Mouse (Mus musculus) lung, embryonic 14.5 days (tissue): Measurements from ENCODE around the gene Plagl1. TPM values are rescaled to one million over a fixed set of nuclear protein-coding genes. Genes with fewer than 3 reads are reported as not detected.

ENCODE experiments used
- ATAC-seq: fragments of 200-750 bp; cut with Nextera tagmentation; 2 replicates; pipeline ENCODE4 v1.8.0; 2017; ENCODE audit warnings: mild to moderate bottlenecking, moderate TSS enrichment, moderate library complexity; ENCODE audit not compliant: insufficient read depth
- DNase-seq: peaks from one replicate; pipeline ENCODE4 v3.0.0-alpha.2; 2015
- H3K27ac ChIP-seq: fragments of 300-500 bp; sonication (generic); 2 replicates; pipeline ENCODE4 v1.5.1; 2014; ENCODE audit warnings: low read depth, mild to moderate bottlenecking, moderate library complexity
- H3K27me3 ChIP-seq: fragments of 300-500 bp; sonication (generic); 2 replicates; pipeline ENCODE4 v1.6.1; 2014; ENCODE audit warnings: low read length, control low read depth; ENCODE audit not compliant: insufficient read depth
- H3K36me3 ChIP-seq: fragments of 300-500 bp; sonication (generic); 2 replicates; pipeline ENCODE4 v1.6.1; 2014; ENCODE audit warnings: control low read depth; ENCODE audit not compliant: insufficient read depth
- H3K4me1 ChIP-seq: fragments of 300-500 bp; sonication (generic); 2 replicates; pipeline ENCODE4 v1.6.1; 2014; ENCODE audit warnings: antibody characterized with exemption, control low read depth; ENCODE audit not compliant: insufficient read depth
- H3K4me2 ChIP-seq: fragments of 300-500 bp; sonication (generic); 2 replicates; pipeline ENCODE4 v1.6.1; 2014; ENCODE audit warnings: mild to moderate bottlenecking
- H3K4me3 ChIP-seq: fragments of 300-500 bp; sonication (generic); 2 replicates; pipeline ENCODE4 v1.5.1; 2014; ENCODE audit warnings: low read depth, low read length
- H3K9ac ChIP-seq: fragments of 300-500 bp; sonication (generic); 2 replicates; pipeline ENCODE4 v1.6.1; 2014
- H3K9me3 ChIP-seq: fragments of 300-500 bp; sonication (generic); 2 replicates; pipeline ENCODE4 v1.6.1; 2016; ENCODE audit warnings: low read depth, low read length, control low read depth
- CTCF ChIP-seq: IDR thresholded peaks from 2 replicates; pipeline ENCODE4 v1.5.1; 2016; ENCODE audit warnings: antibody characterized with exemption, low read depth
- WGBS: fragments of 180-500 bp; shearing (Covaris S2); extraction: QIAGEN DNeasy Blood & Tissue Kit; methylation state at CpG from one replicate; pipeline ENCODE4 v1.1.7; 2014; 5-methylcytosine and 5-hydroxymethylcytosine counted together
- polyA plus RNA-seq: library from polyadenylated mRNA; unstranded; fragments of >200 nt; fragmentation: Nextera tagmentation; extraction: Ambion mirVana; gene quantifications from 2 replicates; pipeline ENCODE4 v1.2.1, GENCODE M21; 2014

The Plagl1 gene
- polyA plus RNA-seq, 1 experiment from 2014 or later = 206 TPM

GRCm38 (mm10) chr10:13116706-13117665 is 56.7 kb downstream of the Plagl1 start:
- H3K4me2 ChIP-seq = no peak overlapping the region
- H3K36me3 ChIP-seq = peaks cover 26% of the 10 kb centered on the region; the same call in 1 of the 2 replicates
- DNase-seq (peak; percentile 60), ATAC-seq (peak; percentile 78)
- 31% methylated on average over 9 of the region's 9 CpGs for WGBS
- no peak overlapping the region for H3K9ac ChIP-seq
- peak overlapping the region; percentile 75; the same call in 1 of the 2 replicates for H3K27ac ChIP-seq
- no peak for TF ChIP-seq CTCF
- H3K4me1 ChIP-seq = peaks cover 8% of the 10 kb centered on the region
- no peaks in the 10 kb centered on the region for H3K9me3 ChIP-seq
- no peaks in the 10 kb centered on the region for H3K27me3 ChIP-seq
- no peak overlapping the region for H3K4me3 ChIP-seq

GRCm38 (mm10) chr10:13118024-13118769 is 57.9 kb downstream of the Plagl1 start:
- peak; percentile 2; the same call in 1 of the 2 replicates for ATAC-seq

GRCm38 (mm10) chr10:13118770-13119102 is 58.4 kb downstream of the Plagl1 start:
- WGBS = 62% methylated on average over 5 of the region's 5 CpGs
- DNase-seq (no peak), ATAC-seq (peak; percentile 28; the same call in 1 of the 2 replicates)
- Histone ChIP-seq H3K27ac (peak overlapping the region; percentile 70; the same call in 1 of the 2 replicates), H3K27me3 (no peaks in the 10 kb centered on the region), H3K9me3 (no peaks in the 10 kb centered on the region), H3K4me2 (no peak overlapping the region), H3K4me1 (peaks cover 8% of the 10 kb centered on the region), H3K4me3 (no peak overlapping the region), H3K36me3 (peaks cover 28% of the 10 kb centered on the region; the same call in 1 of the 2 replicates), H3K9ac (no peak overlapping the region)
- no peak for TF ChIP-seq CTCF

More at GRCm38 (mm10) chr10:13118024-13118769, 57.9 kb downstream of the Plagl1 start:
- Histone ChIP-seq H3K36me3 (peaks cover 26% of the 10 kb centered on the region; the same call in 1 of the 2 replicates), H3K4me3 (no peak overlapping the region), H3K9me3 (no peaks in the 10 kb centered on the region), H3K4me2 (no peak overlapping the region), H3K27ac (peak overlapping the region; percentile 75), H3K27me3 (no peaks in the 10 kb centered on the region), H3K4me1 (peaks cover 8% of the 10 kb centered on the region), H3K9ac (no peak overlapping the region)
- WGBS = 75% methylated on average over 7 of the region's 7 CpGs
- peak; percentile 46 for DNase-seq
- TF ChIP-seq CTCF = no peak

GRCm38 (mm10) chr10:13119300-13119699 is 59.0 kb downstream of the Plagl1 start:
- Histone ChIP-seq H3K9ac (no peak overlapping the region), H3K27ac (peak overlapping the region; percentile 70; the same call in 1 of the 2 replicates), H3K4me2 (no peak overlapping the region), H3K36me3 (peaks cover 30% of the 10 kb centered on the region; the same call in 1 of the 2 replicates), H3K9me3 (no peaks in the 10 kb centered on the region), H3K4me3 (no peak overlapping the region), H3K4me1 (peaks cover 8% of the 10 kb centered on the region), H3K27me3 (no peaks in the 10 kb centered on the region)
- DNase-seq = no peak
- WGBS = 56% methylated on average over 2 of the region's 2 CpGs
- no peak for ATAC-seq
- TF ChIP-seq CTCF = no peak

GRCm38 (mm10) chr10:13125811-13126210 is 65.5 kb downstream of the Plagl1 start:
- Histone ChIP-seq H3K9me3 (no peaks in the 10 kb centered on the region), H3K4me1 (no peaks in the 10 kb centered on the region), H3K27me3 (no peaks in the 10 kb centered on the region), H3K4me3 (no peak overlapping the region), H3K36me3 (peaks cover 49% of the 10 kb centered on the region), H3K9ac (no peak overlapping the region), H3K27ac (no peak overlapping the region), H3K4me2 (no peak overlapping the region)
- DNase-seq (no peak), ATAC-seq (no peak)
- WGBS = 63% methylated on average over 3 of the region's 3 CpGs
- TF ChIP-seq CTCF = no peak

- no peak; the same call in 1 of the 2 replicates for ATAC-seq
- TF ChIP-seq CTCF = peak; percentile 57
- WGBS = 79% methylated on average over 13 of the region's 13 CpGs
- Histone ChIP-seq H3K27me3 (no peaks in the 10 kb centered on the region), H3K9ac (no peak overlapping the region), H3K4me2 (no peak overlapping the region), H3K36me3 (peaks cover 41% of the 10 kb centered on the region), H3K4me1 (no peaks in the 10 kb centered on the region), H3K9me3 (no peaks in the 10 kb centered on the region), H3K4me3 (no peak overlapping the region), H3K27ac (no peak overlapping the region)
- peak; percentile 41 for DNase-seq
Observed at GRCm38 (mm10) chr10:13127335-13127734, 67.0 kb downstream of the Plagl1 start.
